Mouse (Mus musculus) midbrain, embryonic 14.5 days (tissue): ENCODE measurements around the gene Evl. TPM values are rescaled to one million over a fixed set of nuclear protein-coding genes. Genes with fewer than 3 reads are reported as not detected.
A peak's percentile ranks its signal among the peaks of the same experiment; 100 is the strongest.

Source experiments
- ATAC-seq: fragments of 200-750 bp; cut with Nextera tagmentation; 2 replicates; pipeline ENCODE4 v1.8.0; 2017; ENCODE audit warnings: moderate number of reproducible peaks, moderate library complexity; ENCODE audit not compliant: low FRiP score, low TSS enrichment
- DNase-seq: peaks from one replicate; pipeline ENCODE4 v3.0.0-alpha.2; 2015
- H3K27ac ChIP-seq: fragments of 300-500 bp; sonication (generic); replicated peaks from 2 replicates; pipeline ENCODE4 v1.5.1; 2014; ENCODE audit warnings: mild to moderate bottlenecking, low read depth, low read length, moderate library complexity
- H3K27me3 ChIP-seq: fragments of 300-500 bp; sonication (generic); 2 replicates; pipeline ENCODE4 v1.6.1; 2014; ENCODE audit warnings: low read length, control low read depth, mixed read lengths; ENCODE audit not compliant: control insufficient read depth, insufficient read depth
- H3K36me3 ChIP-seq: fragments of 300-500 bp; sonication (generic); 2 replicates; pipeline ENCODE4 v1.6.1; 2014; ENCODE audit warnings: low read length, control low read depth; ENCODE audit not compliant: control insufficient read depth, insufficient read depth
- H3K4me1 ChIP-seq: fragments of 300-500 bp; sonication (generic); 2 replicates; pipeline ENCODE4 v1.6.1; 2014; ENCODE audit warnings: mild to moderate bottlenecking, antibody characterized with exemption, low read length, control low read depth; ENCODE audit not compliant: control insufficient read depth, insufficient read depth
- H3K4me2 ChIP-seq: fragments of 300-500 bp; sonication (generic); 2 replicates; pipeline ENCODE4 v1.6.1; 2014; ENCODE audit warnings: mild to moderate bottlenecking, low read length, moderate library complexity
- H3K4me3 ChIP-seq: fragments of 300-500 bp; sonication (generic); replicated peaks from 2 replicates; pipeline ENCODE4 v1.5.1; 2014; ENCODE audit warnings: low read depth, low read length
- H3K9ac ChIP-seq: fragments of 300-500 bp; sonication (generic); replicated peaks from 2 replicates; pipeline ENCODE4 v1.6.1; 2014; ENCODE audit warnings: mild to moderate bottlenecking, low read length, moderate library complexity
- H3K9me3 ChIP-seq: fragments of 300-500 bp; sonication (generic); 2 replicates; pipeline ENCODE4 v1.6.1; 2016; ENCODE audit warnings: low read length, control low read depth, mixed read lengths; ENCODE audit not compliant: control insufficient read depth
- WGBS: fragments of 180-500 bp; shearing (Covaris S2); extraction: QIAGEN DNeasy Blood & Tissue Kit; methylation state at CpG from one replicate; pipeline ENCODE4 v1.1.7; 2014; 5-methylcytosine and 5-hydroxymethylcytosine counted together
- microRNA counts: library from miRNA; unstranded; fragments of <30 nt; microRNA quantifications from one replicate; lab custom pipeline; 2016
- microRNA-seq: library from miRNA; unstranded; fragments of <30 nt; microRNA quantifications from one replicate; pipeline ENCODE4, GENCODE M21; 2016
- polyA plus RNA-seq: library from polyadenylated mRNA; unstranded; fragments of >200 nt; fragmentation: Nextera tagmentation; extraction: Ambion mirVana; gene quantifications from 2 replicates; pipeline ENCODE4 v1.2.1, GENCODE M21; 2014

Gene Evl
- polyA plus RNA-seq, 1 experiment from 2014 or later, result 280 TPM

- Histone ChIP-seq H3K9ac (no peak overlapping the region), H3K9me3 (no peaks in the 10 kb centered on the region), H3K4me1 (no peaks in the 10 kb centered on the region), H3K27ac (no peak overlapping the region), H3K4me3 (no peak overlapping the region), H3K36me3 (no peaks in the 10 kb centered on the region), H3K27me3 (no peaks in the 10 kb centered on the region), H3K4me2 (no peak overlapping the region)
- no peak for DNase-seq
- WGBS, result 85% methylated on average over 5 of the region's 5 CpGs
- ATAC-seq, result no peak
Measured at GRCm38 (mm10) chr12:108715854-108716253, 161.3 kb downstream of the Evl start.

GRCm38 (mm10) chr12:108718485-108718884 is 164.0 kb downstream of the Evl start:
- ATAC-seq, result no peak
- H3K27ac ChIP-seq, result no peak overlapping the region
- 88% methylated on average over 3 of the region's 3 CpGs for WGBS

GRCm38 (mm10) chr12:108722464-108722863 is 167.9 kb downstream of the Evl start:
- no peak overlapping the region for H3K4me2 ChIP-seq
- 96% methylated on average over 4 of the region's 4 CpGs for WGBS
- H3K4me3 ChIP-seq, result no peak overlapping the region
- H3K27ac ChIP-seq, result no peak overlapping the region
- no peak overlapping the region for H3K9ac ChIP-seq
- H3K36me3 ChIP-seq, result no peaks in the 10 kb centered on the region
- DNase-seq (no peak), ATAC-seq (no peak)
- H3K27me3 ChIP-seq, result no peaks in the 10 kb centered on the region
- H3K9me3 ChIP-seq, result no peaks in the 10 kb centered on the region
- H3K4me1 ChIP-seq, result no peaks in the 10 kb centered on the region

More at GRCm38 (mm10) chr12:108718485-108718884, 164.0 kb downstream of the Evl start:
- H3K4me2 ChIP-seq, result no peak overlapping the region
- no peaks in the 10 kb centered on the region for H3K27me3 ChIP-seq
- no peaks in the 10 kb centered on the region for H3K4me1 ChIP-seq
- H3K9ac ChIP-seq, result no peak overlapping the region
- H3K36me3 ChIP-seq, result no peaks in the 10 kb centered on the region
- H3K4me3 ChIP-seq, result no peak overlapping the region
- DNase-seq, result no peak
- no peaks in the 10 kb centered on the region for H3K9me3 ChIP-seq

GRCm38 (mm10) chr12:108723841-108724240 is 169.3 kb downstream of the Evl start:
- Histone ChIP-seq H3K9me3 (no peaks in the 10 kb centered on the region), H3K27me3 (no peaks in the 10 kb centered on the region), H3K4me2 (no peak overlapping the region), H3K9ac (no peak overlapping the region), H3K4me3 (no peak overlapping the region), H3K36me3 (no peaks in the 10 kb centered on the region), H3K4me1 (no peaks in the 10 kb centered on the region), H3K27ac (no peak overlapping the region)
- ATAC-seq (no peak), DNase-seq (no peak)
- 86% methylated on average over 3 of the region's 3 CpGs for WGBS

- H3K27ac ChIP-seq, result no peak overlapping the region
- H3K4me2 ChIP-seq, result no peak overlapping the region
- no peaks in the 10 kb centered on the region for H3K36me3 ChIP-seq
- ATAC-seq, result no peak
- no peak overlapping the region for H3K9ac ChIP-seq
- DNase-seq, result no peak
- H3K27me3 ChIP-seq, result no peaks in the 10 kb centered on the region
- no peak overlapping the region for H3K4me3 ChIP-seq
- 96% methylated on average over 2 of the region's 2 CpGs for WGBS
- H3K4me1 ChIP-seq, result no peaks in the 10 kb centered on the region
- H3K9me3 ChIP-seq, result peaks cover 5% of the 10 kb centered on the region; the same call in 1 of the 2 replicates
Measured at GRCm38 (mm10) chr12:108734386-108734785, 179.9 kb downstream of the Evl start.

GRCm38 (mm10) chr12:108737838-108738237 is 183.3 kb downstream of the Evl start:
- WGBS, result 93% methylated on average over 7 of the region's 7 CpGs
- H3K9ac ChIP-seq, result no peak overlapping the region
- no peak for DNase-seq
- no peaks in the 10 kb centered on the region for H3K4me1 ChIP-seq
- H3K27me3 ChIP-seq, result no peaks in the 10 kb centered on the region
- no peak overlapping the region for H3K27ac ChIP-seq
- no peak for ATAC-seq
- H3K4me3 ChIP-seq, result no peak overlapping the region
- H3K36me3 ChIP-seq, result no peaks in the 10 kb centered on the region
- H3K9me3 ChIP-seq, result peaks cover 5% of the 10 kb centered on the region; the same call in 1 of the 2 replicates
- H3K4me2 ChIP-seq, result no peak overlapping the region

MicroRNA genes within 50 kb of the gene (microRNA counts, 519-probe panel; counts per million panel counts)
- microRNA mmu-miR-342-3p (lab: Ali Mortazavi, UCI), result 6,270 counts per million, percentile 81 among the panel's probes with 10 or more counts
- not detected for microRNA mmu-miR-342-5p (lab: Ali Mortazavi, UCI)

Small RNAs within 50 kb of the gene (microRNA-seq; reads per million reads assigned to microRNA genes)
- gene Gm23872 (not detected), gene Mir342 (9,449 reads per million, percentile 95 among the genes with 10 or more reads in this experiment)

Other genes starting within 250 kb of the Evl start
- 1.3 and 1.6 TPM in 2 replicates for gene Hhipl1, start 248.4 kb upstream of the Evl start, polyA plus RNA-seq
- gene Cyp46a1, start 220.3 kb upstream of the Evl start, polyA plus RNA-seq, result 12.4 and 14.3 TPM in 2 replicates
- gene Eml1, start 183.8 kb upstream of the Evl start, polyA plus RNA-seq, result 45.2 and 49.3 TPM in 2 replicates
- 2.5 and 2.8 TPM in 2 replicates for gene Degs2, start 147.6 kb downstream of the Evl start, polyA plus RNA-seq
- gene Yy1, start 238.3 kb downstream of the Evl start, polyA plus RNA-seq, result 15.1 and 16.6 TPM in 2 replicates